Mouse (Mus musculus): ENCODE measurements around the gene Rassf4. TPM values are rescaled to one million over a fixed set of nuclear protein-coding genes. Genes with fewer than 3 reads are reported as not detected.

The Rassf4 gene
- polyA plus RNA-seq (2017; shearing (Covaris generic)): 3.5 TPM

GRCm38 (mm10) chr6:116673471-116674282 is at the start of gene Rassf4:
Gene Rassf4 (minus strand): TSS chr6:116673952.

GRCm38 (mm10) chr6:116716666-116717065 is 42.9 kb upstream of the Rassf4 start, which contains the start of gene Tmem72:
Gene Tmem72 (minus strand): TSS chr6:116716913.

GRCm38 (mm10) chr6:116650406-116650805 is 23.3 kb downstream of the Rassf4 start, which contains the start of gene Depp1:
Gene Depp1 (plus strand): TSS chr6:116650609.

GRCm38 (mm10) chr6:116628539-116629171 is 45.1 kb downstream of the Rassf4 start, which contains the start of gene Zfp422:
Gene Zfp422 (minus strand): TSS chr6:116628999.

GRCm38 (mm10) chr6:116584095-116584494 is 89.7 kb downstream of the Rassf4 start, which contains the start of gene Olfr215:
Gene Olfr215 (minus strand): TSS chr6:116584195.

Other genes with a start within 250 kb of the Rassf4 start
- gene Alox5, start 212.8 kb downstream of the Rassf4 start, polyA plus RNA-seq (2017; shearing (Covaris generic)): not detected
- gene Olfr211, start 184.9 kb downstream of the Rassf4 start, polyA plus RNA-seq (2017; shearing (Covaris generic)): not detected
- gene Olfr212, start 167.4 kb downstream of the Rassf4 start, polyA plus RNA-seq (2017; shearing (Covaris generic)): not detected
- not detected for gene Olfr213, start 135.5 kb downstream of the Rassf4 start, polyA plus RNA-seq (2017; shearing (Covaris generic))
- gene Gm5580, start 122.8 kb downstream of the Rassf4 start, polyA plus RNA-seq (2017; shearing (Covaris generic)): 0.21 TPM
- not detected for gene Olfr214, start 119.7 kb downstream of the Rassf4 start, polyA plus RNA-seq (2017; shearing (Covaris generic))
- gene Olfr215, start 89.8 kb downstream of the Rassf4 start, polyA plus RNA-seq (2017; shearing (Covaris generic)): not detected
- gene Zfp422, start 45.0 kb downstream of the Rassf4 start, polyA plus RNA-seq (2017; shearing (Covaris generic)): 38.0 TPM
- gene Depp1, start 23.3 kb downstream of the Rassf4 start, polyA plus RNA-seq (2017; shearing (Covaris generic)): not detected
- gene Tmem72, start 43.0 kb upstream of the Rassf4 start, polyA plus RNA-seq (2017; shearing (Covaris generic)): 0.02 TPM

All from activated CD4-positive, CD25-positive, alpha-beta regulatory T cell, adult 9 weeks (primary cell).